Mouse (Mus musculus): ENCODE results near the gene Zfp84. TPM values are rescaled to one million over a fixed set of nuclear protein-coding genes. Genes with fewer than 3 reads are reported as not detected.

The Zfp84 gene
- polyA plus RNA-seq, 1 experiment: 4.7 TPM

DNA sequence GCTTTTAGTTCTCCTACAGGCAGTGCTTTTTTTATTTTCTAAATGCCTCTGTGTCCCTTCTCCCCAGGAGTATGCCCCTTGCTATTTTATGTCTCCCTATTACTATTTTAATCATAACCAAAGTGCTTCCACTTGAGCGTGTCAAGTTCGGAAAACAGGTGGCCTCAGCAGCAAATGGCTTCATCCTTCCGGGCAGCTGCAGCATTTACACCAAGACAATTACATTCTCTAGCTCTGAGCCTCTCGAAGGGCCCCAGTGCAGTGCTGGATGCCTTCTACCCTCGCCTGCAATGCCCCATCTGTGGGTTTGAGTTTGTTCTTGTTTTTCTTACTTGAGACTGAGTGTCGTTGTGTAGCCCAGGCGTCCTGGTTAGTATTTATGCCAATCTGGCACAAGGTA, 5.2 kb downstream of the Zfp84 start:
- no peak for DNase-seq
- no peak for TF ChIP-seq POLR2A (IDR thresholded peaks at IDR 0.05; ENCODE audit: borderline replicate concordance, extremely low read depth, low read depth, low read length)
- WGBS: 91% methylated on average over 7 of the region's 7 CpGs
- Histone ChIP-seq H3K4me3 (replicated peaks; ENCODE audit: extremely low read depth, low read depth, low read length) (no peak overlapping the region), H3K4me1 (ENCODE audit: control insufficient read depth, insufficient read depth, low read length) (0 out of 2 replicates have a peak, but pooled peaks cover 3% of the 10 kb centered on the region)

DNA sequence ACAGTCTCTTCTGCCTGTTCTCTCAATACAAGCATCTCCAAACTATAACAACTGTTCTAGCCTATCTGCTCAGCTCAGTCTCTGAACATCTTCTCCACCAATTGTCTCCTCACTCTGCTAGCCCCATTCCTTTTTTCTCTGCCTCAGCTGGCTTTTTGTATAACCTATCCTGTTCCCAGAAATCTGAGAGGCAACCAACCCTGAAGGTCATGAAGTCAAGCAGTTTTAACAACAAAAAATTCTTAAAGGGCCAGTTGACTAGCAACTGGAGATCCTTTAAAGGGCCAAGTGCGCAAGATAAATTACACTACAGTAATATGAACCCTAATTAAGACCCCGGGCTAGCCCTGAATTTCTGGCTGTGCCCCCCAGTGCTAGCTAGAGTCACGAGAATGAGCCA, 6.0 kb downstream of the Zfp84 start:
- no peak overlapping the region for H3K4me3 ChIP-seq (replicated peaks; ENCODE audit: extremely low read depth, low read depth, low read length)
- DNase-seq: no peak
- over 99% methylated on average over 3 of the region's 3 CpGs for WGBS
- H3K4me1 ChIP-seq (ENCODE audit: control insufficient read depth, insufficient read depth, low read length): no peaks in the 10 kb centered on the region
- TF ChIP-seq POLR2A (IDR thresholded peaks at IDR 0.05; ENCODE audit: borderline replicate concordance, extremely low read depth, low read depth, low read length) (no peak), CTCF (IDR thresholded peaks at IDR 0.05; ENCODE audit: insufficient read depth, low read length) (no peak)

DNA sequence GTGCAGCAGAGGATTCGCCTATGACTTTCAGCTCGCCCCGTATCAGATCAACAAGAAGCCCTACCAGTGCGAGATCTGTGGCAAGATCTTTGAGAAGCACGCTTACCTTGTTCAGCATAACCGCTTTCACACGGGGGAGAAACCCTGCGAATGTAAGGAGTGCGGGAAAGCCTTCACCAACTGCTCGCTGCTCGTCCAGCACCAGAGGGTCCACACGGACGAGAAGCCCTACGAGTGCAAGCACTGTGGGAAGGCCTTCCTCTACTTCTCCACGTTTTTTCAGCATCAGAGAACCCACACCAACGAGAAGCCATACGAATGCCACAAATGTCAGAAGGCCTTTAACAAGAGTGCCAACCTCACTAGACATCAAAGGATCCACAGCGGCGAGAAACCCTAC, 8.2 kb downstream of the Zfp84 start:
- no peak for TF ChIP-seq CTCF (IDR thresholded peaks at IDR 0.05; ENCODE audit: insufficient read depth, low read length)
- TF ChIP-seq POLR2A (IDR thresholded peaks at IDR 0.05; ENCODE audit: borderline replicate concordance, extremely low read depth, low read depth, low read length): no peak
- H3K4me1 ChIP-seq (ENCODE audit: control insufficient read depth, insufficient read depth, low read length): no peaks in the 10 kb centered on the region
- 96% methylated on average over 19 of the region's 19 CpGs for WGBS
- DNase-seq: no peak
- no peak overlapping the region for H3K4me3 ChIP-seq (replicated peaks; ENCODE audit: extremely low read depth, low read depth, low read length)

DNA sequence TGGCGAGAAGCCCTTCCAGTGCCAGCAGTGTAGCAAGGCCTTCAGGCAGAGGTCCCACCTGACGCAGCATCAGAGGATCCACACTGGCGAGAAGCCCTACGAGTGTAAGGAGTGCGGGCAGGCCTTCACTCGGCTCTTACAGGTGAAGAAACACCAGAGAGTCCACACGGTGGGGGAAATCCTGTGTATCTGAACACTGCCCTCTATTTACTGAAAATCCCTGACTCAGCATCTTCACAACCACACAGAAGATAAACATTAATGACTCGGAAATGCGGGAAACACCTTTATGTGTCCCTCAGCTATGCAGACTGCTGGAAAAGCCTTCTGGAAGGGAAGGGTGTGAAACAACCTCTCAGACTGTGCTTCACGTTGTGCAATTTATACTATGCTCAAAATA, 9.0 kb downstream of the Zfp84 start:
- DNase-seq: no peak
- 94% methylated on average over 10 of the region's 10 CpGs for WGBS
- Histone ChIP-seq H3K4me1 (ENCODE audit: control insufficient read depth, insufficient read depth, low read length) (no peaks in the 10 kb centered on the region), H3K4me3 (replicated peaks; ENCODE audit: extremely low read depth, low read depth, low read length) (no peak overlapping the region)
- TF ChIP-seq POLR2A (IDR thresholded peaks at IDR 0.05; ENCODE audit: borderline replicate concordance, extremely low read depth, low read depth, low read length) (no peak), CTCF (IDR thresholded peaks at IDR 0.05; ENCODE audit: insufficient read depth, low read length) (no peak)

DNA sequence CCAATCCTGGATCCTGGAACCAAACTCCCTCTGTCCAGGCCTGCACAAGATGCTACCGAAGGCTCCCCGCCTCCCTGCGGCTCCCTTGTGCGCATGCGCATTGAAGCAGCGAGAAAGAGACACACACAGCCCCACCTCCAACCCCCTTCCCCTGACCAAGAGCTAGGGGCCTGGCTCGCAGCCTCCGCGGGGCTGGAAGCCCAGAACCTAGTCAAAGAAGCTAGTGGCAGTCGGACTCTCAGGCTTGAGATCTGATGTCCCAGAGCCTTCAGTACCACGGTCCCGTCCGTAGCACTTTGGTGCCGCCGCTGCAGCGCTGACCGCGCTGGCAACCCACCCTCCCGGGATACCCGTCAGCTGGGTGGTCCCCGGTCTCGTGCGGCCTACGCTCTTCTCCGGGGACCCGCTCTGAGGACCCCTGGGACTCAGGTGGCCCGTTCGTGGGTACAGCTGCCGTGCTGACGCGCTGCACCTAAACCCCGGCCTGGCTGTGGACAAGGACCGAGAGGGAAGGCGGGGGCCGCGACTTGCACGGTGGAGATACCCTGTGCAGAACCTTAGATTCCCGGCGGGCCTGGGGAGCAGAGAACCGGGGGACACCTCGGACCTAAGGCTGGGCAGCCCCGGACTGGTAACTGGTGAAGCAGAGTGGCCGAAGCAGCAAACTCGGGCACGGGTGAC, 15.7 kb downstream of the Zfp84 start, which contains the start of gene Zfp30:
Gene Zfp30, plus strand, starts transcription at position 128 of the 681 bp plus-strand sequence.
- DNase-seq: peak; percentile 69
- under 1% methylated on average over 45 of the region's 45 CpGs for WGBS
- H3K4me3 ChIP-seq (replicated peaks; ENCODE audit: extremely low read depth, low read depth, low read length): peak within 1 kb of the TSS; percentile 86
- H3K4me1 ChIP-seq (ENCODE audit: control insufficient read depth, insufficient read depth, low read length): no peaks in the 10 kb centered on the region
- TF ChIP-seq CTCF (IDR thresholded peaks at IDR 0.05; ENCODE audit: insufficient read depth, low read length) (no peak), POLR2A (IDR thresholded peaks at IDR 0.05; ENCODE audit: borderline replicate concordance, extremely low read depth, low read depth, low read length) (peak; percentile 47; the same call in 1 of the 2 replicates)

DNA sequence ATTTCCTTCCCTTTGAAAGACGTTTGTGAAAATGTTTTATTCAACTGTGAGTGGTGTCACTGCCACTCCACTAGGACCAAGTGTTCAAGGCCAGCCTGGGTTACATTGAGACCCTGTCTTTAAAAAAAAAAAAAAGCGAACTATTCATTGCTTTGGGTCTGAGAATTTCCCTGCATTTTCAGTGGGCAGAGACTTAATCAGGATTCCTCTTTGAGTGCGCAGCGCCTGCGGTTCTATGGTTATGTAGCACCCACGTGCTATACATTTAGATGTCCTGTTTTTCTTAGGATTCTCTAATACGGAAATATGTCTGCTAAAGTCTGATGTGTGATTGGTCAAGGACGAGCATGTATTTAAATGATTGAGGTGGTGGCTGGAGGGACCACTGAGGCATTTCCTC, 16.7 kb downstream of the Zfp84 start:
- no peaks in the 10 kb centered on the region for H3K4me1 ChIP-seq (ENCODE audit: control insufficient read depth, insufficient read depth, low read length)
- no peak overlapping the region for H3K4me3 ChIP-seq (replicated peaks; ENCODE audit: extremely low read depth, low read depth, low read length)
- TF ChIP-seq POLR2A (IDR thresholded peaks at IDR 0.05; ENCODE audit: borderline replicate concordance, extremely low read depth, low read depth, low read length): no peak
- TF ChIP-seq CTCF (IDR thresholded peaks at IDR 0.05; ENCODE audit: insufficient read depth, low read length): no peak
- DNase-seq: no peak
- WGBS: 56% methylated on average over 8 of the region's 8 CpGs

DNA sequence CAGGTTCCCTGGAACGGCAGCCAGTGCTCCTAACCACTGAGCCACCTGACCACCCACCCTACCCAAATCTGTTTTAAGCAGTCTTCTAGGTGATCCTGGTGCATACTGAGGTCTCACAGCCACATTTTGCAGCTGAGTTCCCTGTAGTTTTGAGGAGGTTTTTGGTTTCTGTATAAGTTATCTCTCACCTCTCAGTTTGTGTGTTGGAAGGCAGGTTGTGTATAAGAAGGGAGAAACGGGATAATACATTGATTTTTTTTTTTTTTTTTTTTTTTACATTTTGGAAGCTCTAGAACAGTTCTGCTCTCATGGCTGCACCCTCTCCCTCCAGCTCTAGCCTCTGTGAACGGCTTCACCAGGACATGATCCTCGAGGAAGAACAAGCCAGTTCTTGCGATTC, 17.5 kb downstream of the Zfp84 start:
- H3K4me1 ChIP-seq (ENCODE audit: control insufficient read depth, insufficient read depth, low read length): no peaks in the 10 kb centered on the region
- DNase-seq: no peak
- no peak overlapping the region for H3K4me3 ChIP-seq (replicated peaks; ENCODE audit: extremely low read depth, low read depth, low read length)
- 79% methylated on average over 5 of the region's 5 CpGs for WGBS
- TF ChIP-seq CTCF (IDR thresholded peaks at IDR 0.05; ENCODE audit: insufficient read depth, low read length) (no peak), POLR2A (IDR thresholded peaks at IDR 0.05; ENCODE audit: borderline replicate concordance, extremely low read depth, low read depth, low read length) (no peak)

DNA sequence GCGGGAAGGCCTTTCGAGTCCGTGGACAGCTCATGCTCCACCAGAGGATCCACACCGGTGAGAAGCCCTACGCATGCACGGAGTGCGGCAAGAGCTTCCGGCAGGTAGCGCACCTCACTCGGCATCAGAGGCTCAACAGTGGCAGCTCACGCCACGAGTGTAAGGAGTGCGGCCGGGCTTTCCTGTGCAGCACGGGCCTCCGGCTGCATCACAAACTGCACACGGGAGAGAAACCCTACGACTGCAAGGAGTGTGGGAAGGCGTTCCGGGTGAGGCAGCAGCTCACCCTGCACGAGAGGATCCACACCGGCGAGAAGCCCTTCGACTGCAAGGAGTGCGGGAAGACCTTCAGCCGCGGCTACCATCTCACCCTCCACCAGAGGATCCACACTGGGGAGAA, 24.6 kb downstream of the Zfp84 start:
- TF ChIP-seq POLR2A (IDR thresholded peaks at IDR 0.05; ENCODE audit: borderline replicate concordance, extremely low read depth, low read depth, low read length) (no peak), CTCF (IDR thresholded peaks at IDR 0.05; ENCODE audit: insufficient read depth, low read length) (no peak)
- 52% methylated on average over 27 of the region's 27 CpGs for WGBS
- no peak overlapping the region for H3K4me3 ChIP-seq (replicated peaks; ENCODE audit: extremely low read depth, low read depth, low read length)
- H3K4me1 ChIP-seq (ENCODE audit: control insufficient read depth, insufficient read depth, low read length): no peaks in the 10 kb centered on the region
- no peak for DNase-seq

DNA sequence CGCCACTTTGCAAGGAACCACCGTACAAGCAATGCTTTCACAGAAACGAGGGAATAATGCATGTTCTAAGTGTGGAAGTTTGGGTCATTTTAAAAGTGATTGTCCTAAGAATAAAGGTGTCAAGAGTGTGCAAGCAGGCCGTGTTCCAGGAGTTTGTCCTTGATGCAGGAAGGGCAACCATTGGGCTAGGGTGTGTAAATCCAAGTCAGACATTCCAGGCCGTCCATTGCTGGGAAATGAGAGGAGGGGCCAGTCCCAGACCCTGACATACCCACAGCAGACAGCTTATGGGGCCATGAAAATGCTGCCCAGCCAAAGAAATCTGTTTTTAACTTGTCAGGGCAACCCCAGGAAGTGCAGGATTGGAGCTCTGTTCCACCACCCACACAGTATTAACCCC, 38.7 kb downstream of the Zfp84 start:
- Histone ChIP-seq H3K4me1 (ENCODE audit: control insufficient read depth, insufficient read depth, low read length) (no peaks in the 10 kb centered on the region), H3K4me3 (replicated peaks; ENCODE audit: extremely low read depth, low read depth, low read length) (no peak overlapping the region)
- no peak for DNase-seq
- WGBS: 80% methylated on average over 5 of the region's 5 CpGs
- TF ChIP-seq CTCF (IDR thresholded peaks at IDR 0.05; ENCODE audit: insufficient read depth, low read length) (no peak), POLR2A (IDR thresholded peaks at IDR 0.05; ENCODE audit: borderline replicate concordance, extremely low read depth, low read depth, low read length) (no peak)

DNA sequence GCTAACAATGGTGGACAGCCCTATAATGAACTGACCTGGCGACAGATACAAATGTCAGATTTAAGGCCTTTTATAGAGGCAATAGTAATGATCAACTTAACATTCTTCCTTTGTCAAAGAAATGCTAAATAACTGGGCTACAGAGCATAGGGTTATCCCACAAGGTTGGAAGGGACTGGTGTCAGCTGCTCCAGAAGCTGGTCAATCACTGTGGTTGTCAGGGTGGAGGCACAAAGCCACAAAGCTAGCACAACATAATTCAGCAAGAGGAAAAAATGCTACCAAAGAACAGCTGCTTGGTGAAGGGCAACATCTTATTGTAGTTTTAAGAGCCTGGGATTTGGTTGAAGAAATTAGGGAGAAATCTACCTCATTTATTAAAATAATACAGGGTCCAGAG, 43.9 kb downstream of the Zfp84 start:
- TF ChIP-seq CTCF (IDR thresholded peaks at IDR 0.05; ENCODE audit: insufficient read depth, low read length) (no peak), POLR2A (IDR thresholded peaks at IDR 0.05; ENCODE audit: borderline replicate concordance, extremely low read depth, low read depth, low read length) (no peak)
- peaks cover 6% of the 10 kb centered on the region for H3K4me1 ChIP-seq (ENCODE audit: control insufficient read depth, insufficient read depth, low read length)
- 98% methylated on average over 1 of the region's 1 CpGs for WGBS

More for the DNA sequence above, 43.9 kb downstream of the Zfp84 start:
- DNase-seq: no peak
- H3K4me3 ChIP-seq (replicated peaks; ENCODE audit: extremely low read depth, low read depth, low read length): no peak overlapping the region

All from lung, adult 2 months (tissue).